Mouse (Mus musculus): ENCODE measurements around the gene Ang5. TPM values are rescaled to one million over a fixed set of nuclear protein-coding genes. Genes with fewer than 3 reads are reported as not detected.
"Not testable (repeated sequence)": the region's sequence is repeated elsewhere in the genome, so short reads cannot be mapped to it uniquely, and the experiment has no call there.

Ang5 gene
- polyA plus RNA-seq (2015; fragmentation: Nextera tagmentation; extraction: Ambion mirVana): not detected in 2 replicates

GRCm38 (mm10) chr14:43956769-43957168 lies at the start of gene Ang5:
Ang5 (plus strand) TSS chr14:43957069.
- not testable (repeated sequence) for H3K27ac ChIP-seq; H3K27me3 ChIP-seq; H3K9me3 ChIP-seq; H3K9ac ChIP-seq; H3K4me2 ChIP-seq (replicated peaks); H3K4me1 ChIP-seq; H3K36me3 ChIP-seq; H3K4me3 ChIP-seq; ATAC-seq (ENCODE audit: low FRiP score, low read depth)
- whole genome bisulfite sequencing: no CpG with 5 or more reads among the region's 2 CpGs

- not testable (repeated sequence) for H3K4me1 ChIP-seq; H3K27ac ChIP-seq; H3K9ac ChIP-seq; H3K4me3 ChIP-seq; H3K27me3 ChIP-seq; H3K4me2 ChIP-seq (replicated peaks); ATAC-seq (ENCODE audit: low FRiP score, low read depth); H3K9me3 ChIP-seq; H3K36me3 ChIP-seq
Measured at GRCm38 (mm10) chr14:43918214-43918613, 38.7 kb upstream of the Ang5 start.

- not testable (repeated sequence) for H3K4me3 ChIP-seq; ATAC-seq (ENCODE audit: low FRiP score, low read depth); H3K9ac ChIP-seq; H3K27ac ChIP-seq; H3K4me1 ChIP-seq; H3K4me2 ChIP-seq (replicated peaks); H3K36me3 ChIP-seq; H3K27me3 ChIP-seq; H3K9me3 ChIP-seq
- 83% methylated on average over 3 of the region's 3 CpGs for WGBS
Measured at GRCm38 (mm10) chr14:43923459-43923858, 33.4 kb upstream of the Ang5 start, which contains the start of gene Ear10. Ear10 (minus strand) TSS chr14:43923559.

GRCm38 (mm10) chr14:43924688-43925403 lies 32.0 kb upstream of the Ang5 start, which contains the start of gene Gm8113:
Gm8113 (plus strand) TSS chr14:43925390.
- ATAC-seq (ENCODE audit: low FRiP score, low read depth): peak; percentile 98

GRCm38 (mm10) chr14:43925404-43925950 lies 31.4 kb upstream of the Ang5 start:
- 4% methylated on average over 21 of the region's 21 CpGs for WGBS
- not testable (repeated sequence) for H3K4me1 ChIP-seq, H3K27me3 ChIP-seq, H3K9me3 ChIP-seq, H3K36me3 ChIP-seq
- H3K4me2 ChIP-seq (replicated peaks): peak overlapping the region; percentile 59
- peak; percentile 89; the same call in 1 of the 2 replicates for ATAC-seq (ENCODE audit: low FRiP score, low read depth)
- peak overlapping the region; percentile 67 for H3K9ac ChIP-seq
- H3K4me3 ChIP-seq: peak overlapping the region; percentile 50
- peak overlapping the region; percentile 76; the same call in 1 of the 2 replicates for H3K27ac ChIP-seq

More at GRCm38 (mm10) chr14:43924688-43925403, 32.0 kb upstream of the Ang5 start, which contains the start of gene Gm8113:
- peak within 1 kb of the TSS; percentile 76; the same call in 1 of the 2 replicates for H3K27ac ChIP-seq
- H3K27me3 ChIP-seq, H3K9me3 ChIP-seq, H3K4me1 ChIP-seq, H3K36me3 ChIP-seq: not testable (repeated sequence)
- peak within 1 kb of the TSS; percentile 59 for H3K4me2 ChIP-seq (replicated peaks)
- H3K4me3 ChIP-seq: peak within 1 kb of the TSS; percentile 50
- WGBS: 7% methylated on average over 10 of the region's 10 CpGs
- peak within 1 kb of the TSS; percentile 67 for H3K9ac ChIP-seq

GRCm38 (mm10) chr14:43932991-43933390 lies 23.9 kb upstream of the Ang5 start:
- not testable (repeated sequence) for H3K27me3 ChIP-seq; H3K9me3 ChIP-seq; H3K9ac ChIP-seq; H3K4me2 ChIP-seq (replicated peaks); H3K4me3 ChIP-seq; H3K27ac ChIP-seq; ATAC-seq (ENCODE audit: low FRiP score, low read depth); H3K36me3 ChIP-seq; H3K4me1 ChIP-seq
- 18% methylated on average over 8 of the region's 8 CpGs for WGBS

- not testable (repeated sequence) for H3K4me2 ChIP-seq (replicated peaks); H3K4me1 ChIP-seq; H3K27me3 ChIP-seq; H3K9ac ChIP-seq; ATAC-seq (ENCODE audit: low FRiP score, low read depth); H3K27ac ChIP-seq; H3K4me3 ChIP-seq; H3K9me3 ChIP-seq; H3K36me3 ChIP-seq
- 50% methylated on average over 5 of the region's 5 CpGs for WGBS
Measured at GRCm38 (mm10) chr14:43933399-43933798, 23.5 kb upstream of the Ang5 start.

GRCm38 (mm10) chr14:43953382-43953781 lies 3.5 kb upstream of the Ang5 start:
- H3K36me3 ChIP-seq; H3K4me3 ChIP-seq; H3K27me3 ChIP-seq; H3K9me3 ChIP-seq; ATAC-seq (ENCODE audit: low FRiP score, low read depth); H3K9ac ChIP-seq; H3K4me1 ChIP-seq; H3K27ac ChIP-seq; H3K4me2 ChIP-seq (replicated peaks): not testable (repeated sequence)
- 45% methylated on average over 2 of the region's 2 CpGs for WGBS

GRCm38 (mm10) chr14:43955074-43955473 lies 1.8 kb upstream of the Ang5 start:
- ATAC-seq (ENCODE audit: low FRiP score, low read depth); H3K4me1 ChIP-seq; H3K4me2 ChIP-seq (replicated peaks); H3K36me3 ChIP-seq; H3K27ac ChIP-seq; H3K9ac ChIP-seq; H3K4me3 ChIP-seq; H3K9me3 ChIP-seq; H3K27me3 ChIP-seq: not testable (repeated sequence)
- WGBS: no CpG with 5 or more reads among the region's 1 CpGs

GRCm38 (mm10) chr14:43983454-43983853 lies 26.6 kb downstream of the Ang5 start:
- H3K4me2 ChIP-seq (replicated peaks): no peak overlapping the region
- 69% methylated on average over 4 of the region's 4 CpGs for WGBS
- no peak for ATAC-seq (ENCODE audit: low FRiP score, low read depth)
- H3K27me3 ChIP-seq: no peaks in the 10 kb centered on the region
- H3K36me3 ChIP-seq: no peaks in the 10 kb centered on the region
- no peaks in the 10 kb centered on the region for H3K9me3 ChIP-seq
- H3K4me1 ChIP-seq: no peaks in the 10 kb centered on the region
- no peak overlapping the region for H3K9ac ChIP-seq
- H3K27ac ChIP-seq: no peak overlapping the region
- H3K4me3 ChIP-seq: no peak overlapping the region

- no peaks in the 10 kb centered on the region for H3K36me3 ChIP-seq
- WGBS: 1% methylated on average over 3 of the region's 4 CpGs
- no peak overlapping the region for H3K9ac ChIP-seq
- ATAC-seq (ENCODE audit: low FRiP score, low read depth): peak; percentile 71; the same call in 1 of the 2 replicates
- H3K4me3 ChIP-seq: no peak overlapping the region
- no peaks in the 10 kb centered on the region for H3K27me3 ChIP-seq
- H3K27ac ChIP-seq: no peak overlapping the region
- no peak overlapping the region for H3K4me2 ChIP-seq (replicated peaks)
- no peaks in the 10 kb centered on the region for H3K9me3 ChIP-seq
- H3K4me1 ChIP-seq: no peaks in the 10 kb centered on the region
Measured at GRCm38 (mm10) chr14:43983897-43984296, 27.0 kb downstream of the Ang5 start.

- Histone ChIP-seq H3K36me3 (no peaks in the 10 kb centered on the region), H3K9me3 (no peaks in the 10 kb centered on the region), H3K4me2 (replicated peaks) (no peak overlapping the region), H3K27ac (no peak overlapping the region), H3K4me3 (no peak overlapping the region), H3K9ac (no peak overlapping the region), H3K27me3 (no peaks in the 10 kb centered on the region), H3K4me1 (no peaks in the 10 kb centered on the region)
- no peak for ATAC-seq (ENCODE audit: low FRiP score, low read depth)
- WGBS: 83% methylated on average over 2 of the region's 2 CpGs
Measured at GRCm38 (mm10) chr14:43986147-43986546, 29.3 kb downstream of the Ang5 start.

GRCm38 (mm10) chr14:43987404-43987803 lies 30.5 kb downstream of the Ang5 start:
- not testable (repeated sequence) for H3K9ac ChIP-seq; H3K27ac ChIP-seq; H3K27me3 ChIP-seq; H3K4me3 ChIP-seq; ATAC-seq (ENCODE audit: low FRiP score, low read depth); H3K9me3 ChIP-seq; H3K4me1 ChIP-seq; H3K36me3 ChIP-seq; H3K4me2 ChIP-seq (replicated peaks)
- WGBS: 20% methylated on average over 5 of the region's 5 CpGs
